Mouse (Mus musculus) layer of hippocampus, postnatal 36 days (tissue): Measurements from ENCODE around the gene Pola2. TPM values are rescaled to one million over a fixed set of nuclear protein-coding genes. Genes with fewer than 3 reads are reported as not detected.

Source experiments
- DNase-seq, 2 experiments: peaks; one replicate each; pipeline ENCODE4 v3.0.0; 2022
- total RNA-seq, 2 experiments: library from RNA; stranded (reverse); gene quantifications; 2 replicates each; pipeline ENCODE4 v1.2.3; 2021

Pola2 gene
- total RNA-seq, 2 experiments from 2014 or later: 5.3 to 5.5 TPM

- no peak for DNase-seq
Measured at GRCm38 (mm10) chr19:5964804-5965203, 802 bp upstream of the Pola2 start.

DNA sequence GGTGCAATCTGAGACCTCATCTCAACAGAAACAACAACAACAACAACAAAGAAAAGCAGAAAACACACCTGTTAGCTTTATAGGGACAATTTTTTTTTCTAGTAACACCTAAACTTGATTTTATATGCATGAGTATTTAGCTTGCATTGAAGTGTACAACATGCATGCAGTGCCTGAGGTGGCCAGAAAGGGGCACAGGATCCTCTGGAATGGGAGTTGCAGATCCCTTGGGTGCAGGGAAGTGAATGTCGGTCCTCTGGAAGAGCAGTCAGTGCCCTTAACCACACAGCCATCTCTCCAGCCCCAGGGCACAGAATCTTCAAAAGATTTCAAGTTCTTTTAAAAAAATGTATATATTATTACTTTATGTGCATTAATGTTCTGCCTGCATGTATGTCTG lies 1.4 kb downstream of the Pola2 start:
- no peak for DNase-seq

GRCm38 (mm10) chr19:5957371-5957770 lies 6.6 kb downstream of the Pola2 start:
- DNase-seq: no peak

- peak; percentile 59 to 70 for DNase-seq
Measured at GRCm38 (mm10) chr19:5956685-5957084, 7.3 kb downstream of the Pola2 start.

- DNase-seq: no peak
Measured at GRCm38 (mm10) chr19:5955704-5956670, 8.0 kb downstream of the Pola2 start.

- DNase-seq: no peak
Measured at GRCm38 (mm10) chr19:5954936-5955335, 9.1 kb downstream of the Pola2 start.

DNA sequence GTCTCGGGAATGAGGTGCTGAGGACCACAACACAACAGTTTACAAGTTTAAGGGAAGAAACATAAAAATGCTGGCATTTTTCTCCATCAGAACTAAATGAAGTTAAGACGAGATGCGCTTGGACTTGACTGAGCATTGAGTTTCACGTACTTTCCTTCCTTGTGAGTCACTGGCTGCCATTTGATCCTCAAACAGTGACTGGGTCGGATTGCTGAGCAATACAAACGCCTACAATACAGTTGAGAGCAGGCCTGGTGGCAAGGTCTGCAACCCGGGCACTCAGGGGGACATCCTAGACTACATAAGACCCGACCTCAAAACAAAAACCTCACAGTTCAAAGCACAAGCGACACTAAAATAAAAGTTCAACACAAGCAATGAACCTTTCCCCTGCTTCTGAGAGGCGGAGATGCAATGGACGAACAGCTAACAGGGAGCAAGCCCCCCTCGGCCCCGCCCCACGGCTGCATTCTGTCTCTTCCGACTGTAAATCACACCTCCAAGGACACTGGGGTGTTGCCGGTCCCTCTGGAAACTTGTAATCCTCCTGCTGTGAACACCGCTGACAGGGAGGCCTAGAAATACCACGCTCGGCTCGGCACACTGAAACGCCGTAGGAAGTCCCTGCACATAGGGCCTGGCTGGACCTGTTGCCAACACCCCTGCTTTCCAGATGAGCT lies 9.8 kb downstream of the Pola2 start:
- no peak for DNase-seq

DNA sequence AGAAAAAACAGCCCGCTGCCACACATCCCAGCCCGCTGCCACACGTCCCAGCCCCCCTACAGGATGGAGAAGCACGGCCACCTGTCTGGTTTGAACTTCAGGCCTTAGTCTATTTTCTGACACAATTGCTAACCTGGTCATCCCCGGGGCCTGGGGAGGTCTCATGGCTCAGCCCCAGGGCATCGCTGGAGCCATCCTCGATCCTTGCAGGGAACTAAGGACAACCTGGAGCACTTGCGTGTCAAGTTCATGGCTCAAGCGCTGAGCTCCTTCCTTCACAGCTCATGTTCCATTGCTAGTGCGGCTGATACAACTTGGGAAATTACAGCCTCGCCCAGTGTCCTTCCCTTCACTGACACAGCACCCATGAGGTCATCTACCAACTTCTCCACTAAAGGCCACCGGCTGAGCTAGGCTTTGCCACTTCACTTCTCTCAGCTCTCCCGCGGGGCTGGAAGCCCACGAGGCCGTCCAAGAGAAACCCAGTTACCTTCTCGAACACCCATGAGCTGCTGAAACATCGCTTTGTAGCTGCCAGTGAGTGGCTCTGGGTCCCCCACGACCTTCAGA lies 10.7 kb downstream of the Pola2 start:
- DNase-seq: no peak

DNA sequence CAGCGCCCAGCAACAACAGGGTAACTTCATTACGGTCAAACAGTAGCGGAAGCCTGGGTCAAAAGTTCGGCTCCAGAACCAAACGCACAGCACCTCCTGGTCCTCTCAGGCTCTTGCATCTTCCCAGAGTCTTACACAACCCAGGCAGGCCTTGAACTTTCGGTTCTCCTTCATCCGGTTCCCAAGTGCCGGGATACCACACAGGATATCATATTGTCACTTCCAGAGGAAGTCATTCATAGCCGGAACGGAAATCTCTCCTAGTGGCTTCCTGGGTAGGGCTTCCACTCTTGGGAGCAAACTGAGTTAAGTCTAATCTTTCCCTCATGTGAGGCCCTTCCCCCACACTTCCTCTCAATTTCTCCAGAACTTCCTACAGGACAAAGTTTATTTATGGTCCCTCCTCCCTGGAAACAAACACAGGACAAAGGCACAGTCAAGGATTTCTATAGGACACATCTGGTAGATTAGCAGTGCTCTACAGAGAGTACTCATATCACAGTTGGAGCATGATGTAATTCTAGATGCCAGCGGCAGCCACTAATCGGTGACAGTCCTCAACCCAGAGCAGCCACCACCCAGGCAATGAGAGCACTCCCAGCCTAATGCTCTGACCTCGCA lies 11.8 kb downstream of the Pola2 start:
- no peak for DNase-seq

DNA sequence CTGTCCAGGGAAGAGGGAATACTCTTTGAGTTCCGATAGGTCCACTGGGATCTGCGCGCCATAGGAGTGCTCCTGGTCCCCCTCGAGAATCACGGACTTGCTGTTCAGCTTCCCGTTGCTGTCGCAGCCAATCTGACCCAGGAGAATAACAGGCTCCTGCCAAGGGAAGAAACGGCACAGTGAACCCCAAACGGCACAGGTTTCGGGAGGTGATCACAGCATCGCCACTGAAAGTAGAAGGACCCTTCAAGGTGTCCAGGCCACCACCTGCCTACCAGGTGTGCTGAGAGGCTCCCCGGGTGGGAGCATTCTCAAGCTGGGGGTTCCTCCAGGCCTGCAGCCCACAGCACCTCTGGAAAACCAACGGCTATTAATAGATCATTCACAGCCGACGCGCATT lies 12.4 kb downstream of the Pola2 start:
- no peak for DNase-seq

- DNase-seq: no peak
Measured at GRCm38 (mm10) chr19:5950218-5950617, 13.8 kb downstream of the Pola2 start.

DNA sequence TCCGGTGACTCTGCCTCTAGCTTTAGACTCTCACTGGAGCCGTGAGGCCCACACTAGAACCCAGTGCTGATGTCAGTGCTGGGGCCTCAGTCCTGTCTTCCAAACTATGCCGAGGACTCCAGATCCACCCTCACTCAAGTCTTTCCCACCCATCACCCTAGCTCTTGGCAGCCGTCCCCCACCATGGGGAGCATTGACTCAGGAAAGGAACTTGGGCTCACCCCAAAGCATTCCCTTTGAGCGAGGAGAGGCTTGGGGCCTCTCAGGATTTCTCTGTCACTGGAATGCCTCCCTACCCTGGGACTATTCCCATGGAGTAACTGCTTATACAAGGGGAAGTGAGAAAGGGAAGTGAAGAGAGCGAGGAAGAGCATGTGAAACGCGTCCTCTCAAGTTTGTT lies 18.1 kb downstream of the Pola2 start:
- DNase-seq: no peak

GRCm38 (mm10) chr19:5945027-5945426 lies 19.0 kb downstream of the Pola2 start:
- peak; percentile 24 to 37 for DNase-seq

- no peak for DNase-seq
Measured at GRCm38 (mm10) chr19:5944145-5944544, 19.9 kb downstream of the Pola2 start.

DNA sequence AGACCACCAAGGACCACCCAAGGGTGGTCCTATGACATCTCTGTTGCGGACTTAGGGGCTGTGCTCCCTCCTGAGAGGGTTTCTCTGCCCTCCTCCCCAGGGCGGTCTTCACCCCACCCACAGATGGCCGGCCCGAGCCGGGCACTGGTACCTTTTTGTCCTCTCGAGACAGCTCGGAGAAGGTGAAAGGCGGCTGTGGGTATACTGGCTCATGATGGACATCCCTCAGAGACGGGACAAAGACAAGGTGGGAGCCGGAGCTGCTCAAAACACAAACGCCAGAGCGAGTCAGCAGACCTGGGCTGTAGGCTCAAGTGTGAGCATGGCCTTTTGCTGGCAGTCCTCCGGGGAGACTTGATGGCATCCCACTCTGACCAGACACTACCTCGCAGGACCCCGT lies 20.6 kb downstream of the Pola2 start:
- DNase-seq: no peak

- DNase-seq: no peak
Measured at GRCm38 (mm10) chr19:5942581-5942980, 21.4 kb downstream of the Pola2 start.

DNA sequence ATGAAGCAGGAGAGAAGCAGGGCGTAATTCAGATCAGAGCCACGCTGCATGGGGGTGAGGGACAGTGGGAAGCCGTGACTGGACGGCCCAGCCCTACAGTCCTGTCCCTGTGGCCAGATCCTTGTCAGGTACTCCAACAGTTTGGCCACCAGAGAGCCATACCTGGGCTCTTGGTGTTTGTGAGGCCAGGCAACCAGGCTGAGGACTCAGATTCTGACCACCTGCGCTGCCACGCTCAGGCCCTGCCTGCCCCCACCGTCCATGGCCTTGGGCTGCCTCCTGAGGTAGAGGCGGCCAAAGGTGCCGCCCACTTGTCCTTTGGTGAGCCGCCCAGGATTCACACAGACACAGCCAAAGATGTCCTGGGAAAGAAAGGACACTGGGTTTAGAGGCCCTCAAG lies 23.3 kb downstream of the Pola2 start:
- no peak for DNase-seq

DNA sequence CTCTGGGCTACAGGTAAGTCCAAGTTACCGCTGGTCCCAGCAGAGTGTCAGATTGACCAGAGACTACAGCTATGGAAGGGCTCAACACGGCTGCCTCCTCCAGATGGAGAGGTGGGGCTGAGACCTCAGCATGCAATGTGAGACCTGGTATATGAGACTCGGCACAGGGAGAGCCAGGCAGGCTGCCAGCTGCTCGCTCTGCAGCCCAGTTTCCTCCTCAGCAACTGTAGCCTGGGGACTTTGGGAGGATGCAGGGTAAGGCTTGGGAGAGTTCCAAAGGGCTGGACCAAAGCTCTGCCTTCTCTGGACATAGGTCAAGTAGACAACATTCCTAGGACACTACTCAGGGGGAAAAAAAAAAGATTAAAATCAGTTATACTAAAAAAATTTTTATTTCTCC lies 23.8 kb downstream of the Pola2 start:
- DNase-seq: no peak

DNA sequence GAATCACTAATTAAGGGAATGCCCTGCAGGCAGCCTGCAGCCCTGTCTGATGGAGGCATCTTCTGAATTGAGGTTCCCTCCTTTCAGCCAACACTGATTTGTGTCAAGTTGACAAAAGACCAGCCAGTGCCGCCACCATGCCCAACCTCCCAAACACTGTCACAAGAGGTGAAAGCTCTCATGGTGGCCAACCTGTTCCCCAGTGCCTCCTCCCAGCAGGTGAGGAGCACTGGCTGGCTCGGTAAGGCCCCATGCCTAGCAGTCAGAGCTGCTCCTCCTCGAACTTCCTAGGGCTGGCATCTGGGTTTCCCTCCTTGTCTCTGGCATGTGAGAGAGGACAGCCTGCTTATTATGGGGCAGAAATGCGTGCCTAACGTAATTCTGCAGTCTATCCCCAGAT lies 24.3 kb downstream of the Pola2 start:
- DNase-seq: no peak

DNA sequence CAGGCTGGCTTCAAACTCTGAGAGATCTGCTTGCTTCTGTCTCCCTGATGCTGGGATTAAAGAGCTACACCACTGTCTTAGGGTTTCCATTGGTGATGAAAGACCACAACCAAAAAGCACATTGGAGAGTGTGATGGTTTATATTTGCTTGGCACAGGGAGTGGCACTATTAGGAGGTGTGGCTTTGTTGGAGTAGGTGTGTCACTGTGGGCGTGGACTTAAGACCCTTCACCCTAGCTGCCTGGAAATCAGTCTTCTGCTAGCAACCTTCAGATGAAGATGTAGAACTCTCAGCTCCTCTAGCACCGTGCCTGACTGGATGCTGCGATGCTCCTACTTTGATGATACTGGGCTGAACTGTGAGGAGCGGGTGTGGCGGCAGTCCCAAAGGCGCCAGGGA lies 25.5 kb downstream of the Pola2 start:
- no peak for DNase-seq

GRCm38 (mm10) chr19:5937836-5938406 lies 26.1 kb downstream of the Pola2 start:
- DNase-seq: no peak

DNA sequence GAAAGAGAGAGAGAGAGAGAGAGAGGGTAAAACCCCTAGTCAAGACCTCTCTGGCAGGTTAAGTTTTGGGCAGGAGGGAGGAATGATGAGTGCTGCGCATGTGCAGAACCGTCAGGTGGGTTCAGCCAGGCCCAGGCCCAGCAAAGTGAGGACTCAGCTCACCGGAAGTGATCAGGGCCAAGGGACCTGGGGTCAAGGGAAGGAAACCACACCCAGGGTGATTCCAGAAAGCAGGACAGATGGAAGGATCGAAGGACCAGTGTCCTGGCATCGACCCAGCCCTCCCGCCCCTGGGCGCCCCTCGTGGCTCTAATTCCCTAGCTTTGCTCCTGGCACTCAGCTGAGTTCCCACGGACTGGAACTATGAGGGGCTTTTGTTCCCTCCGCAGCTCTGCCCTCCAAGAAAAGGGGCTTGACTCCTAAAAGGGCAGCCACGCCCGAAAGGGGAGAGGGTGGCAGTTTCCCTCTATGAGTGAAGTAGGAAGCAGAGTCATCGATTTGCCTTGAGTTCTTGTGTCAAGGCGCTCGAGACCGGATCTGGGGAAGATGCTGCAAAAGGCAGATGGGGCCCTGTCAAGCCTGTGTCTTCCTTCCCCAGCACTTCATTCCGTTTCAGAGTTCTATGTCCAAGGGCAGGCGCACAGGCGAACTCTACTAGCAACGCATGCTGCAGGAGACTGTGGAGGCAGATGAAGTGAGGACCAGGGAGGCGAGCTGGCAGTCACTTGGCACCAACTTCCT lies 26.7 kb downstream of the Pola2 start:
- no peak for DNase-seq
